Mouse (Mus musculus) embryonic facial prominence, embryonic 12.5 days (tissue): ENCODE results near the gene Sdccag8. TPM values are rescaled to one million over a fixed set of nuclear protein-coding genes. Genes with fewer than 3 reads are reported as not detected.

ENCODE experiments used
- ATAC-seq: fragments of 200-750 bp; cut with Nextera tagmentation; 2 replicates; pipeline ENCODE4 v1.8.0; 2017; ENCODE audit not compliant: insufficient number of reproducible peaks, insufficient read depth, low FRiP score, low TSS enrichment
- H3K27ac ChIP-seq: fragments of 300-500 bp; sonication (generic); 2 replicates; pipeline ENCODE4 v1.5.1; 2016; ENCODE audit warnings: mild to moderate bottlenecking
- H3K27me3 ChIP-seq: fragments of 300-500 bp; sonication (generic); 2 replicates; pipeline ENCODE4 v1.6.1; 2016; ENCODE audit warnings: mild to moderate bottlenecking, moderate library complexity
- H3K36me3 ChIP-seq: fragments of 300-500 bp; sonication (generic); 2 replicates; pipeline ENCODE4 v1.6.1; 2016; ENCODE audit warnings: mild to moderate bottlenecking
- H3K4me1 ChIP-seq: fragments of 300-500 bp; sonication (generic); 2 replicates; pipeline ENCODE4 v1.6.1; 2016
- H3K4me2 ChIP-seq: fragments of 300-500 bp; sonication (generic); replicated peaks from 2 replicates; pipeline ENCODE4 v1.6.1; 2016; ENCODE audit warnings: mild to moderate bottlenecking, moderate library complexity
- H3K4me3 ChIP-seq: fragments of 300-500 bp; sonication (generic); 2 replicates; pipeline ENCODE4 v1.5.1; 2016; ENCODE audit warnings: mild to moderate bottlenecking
- H3K9ac ChIP-seq: fragments of 300-500 bp; sonication (generic); 2 replicates; pipeline ENCODE4 v1.6.1; 2016; ENCODE audit warnings: mild to moderate bottlenecking, moderate library complexity
- H3K9me3 ChIP-seq: fragments of 300-500 bp; sonication (generic); 2 replicates; pipeline ENCODE4 v1.6.1; 2016; ENCODE audit warnings: mild to moderate bottlenecking, moderate library complexity
- WGBS: fragments of 180-500 bp; shearing (Covaris S2); methylation state at CpG from one replicate; pipeline ENCODE4 v1.1.7; 2016; 5-methylcytosine and 5-hydroxymethylcytosine counted together
- microRNA counts: library from miRNA; unstranded; fragments of <30 nt; microRNA quantifications from one replicate; lab custom pipeline; 2017
- microRNA-seq: library from miRNA; unstranded; fragments of <30 nt; microRNA quantifications from one replicate; pipeline ENCODE4, GENCODE M21; 2017
- polyA plus RNA-seq: library from polyadenylated mRNA; unstranded; fragments of >200 nt; fragmentation: Nextera tagmentation; extraction: Ambion mirVana; gene quantifications from 2 replicates; pipeline ENCODE4 v1.2.1, GENCODE M21; 2016

Sdccag8 gene
- polyA plus RNA-seq, 1 experiment from 2014 or later, result 17.0 TPM

DNA sequence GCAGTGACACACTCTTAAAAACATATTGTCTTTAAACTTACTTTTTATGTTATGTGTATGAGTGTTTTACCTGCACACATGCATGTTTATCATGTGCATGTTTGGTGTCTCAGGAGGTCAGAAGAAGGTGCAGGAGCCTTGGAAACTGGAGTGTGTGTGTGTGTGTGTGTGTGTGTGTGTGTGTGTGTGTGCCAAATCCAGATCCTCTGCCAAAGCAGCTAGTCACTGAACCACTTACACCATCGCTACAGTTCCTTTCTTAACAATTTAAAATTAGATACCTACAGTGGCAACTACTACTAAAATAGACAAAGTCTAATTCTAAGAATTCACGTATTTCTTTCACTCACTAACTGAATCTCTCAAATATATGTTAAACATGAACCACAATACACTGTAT is 234.3 kb downstream of the Sdccag8 start:
- no peak overlapping the region for H3K4me2 ChIP-seq
- no peaks in the 10 kb centered on the region for H3K36me3 ChIP-seq
- no peak for ATAC-seq
- 89% methylated on average over 2 of the region's 2 CpGs for WGBS
- H3K4me1 ChIP-seq, result no peaks in the 10 kb centered on the region
- H3K4me3 ChIP-seq, result no peak overlapping the region
- H3K9ac ChIP-seq, result no peak overlapping the region
- no peaks in the 10 kb centered on the region for H3K27me3 ChIP-seq
- no peaks in the 10 kb centered on the region for H3K9me3 ChIP-seq
- H3K27ac ChIP-seq, result no peak overlapping the region

DNA sequence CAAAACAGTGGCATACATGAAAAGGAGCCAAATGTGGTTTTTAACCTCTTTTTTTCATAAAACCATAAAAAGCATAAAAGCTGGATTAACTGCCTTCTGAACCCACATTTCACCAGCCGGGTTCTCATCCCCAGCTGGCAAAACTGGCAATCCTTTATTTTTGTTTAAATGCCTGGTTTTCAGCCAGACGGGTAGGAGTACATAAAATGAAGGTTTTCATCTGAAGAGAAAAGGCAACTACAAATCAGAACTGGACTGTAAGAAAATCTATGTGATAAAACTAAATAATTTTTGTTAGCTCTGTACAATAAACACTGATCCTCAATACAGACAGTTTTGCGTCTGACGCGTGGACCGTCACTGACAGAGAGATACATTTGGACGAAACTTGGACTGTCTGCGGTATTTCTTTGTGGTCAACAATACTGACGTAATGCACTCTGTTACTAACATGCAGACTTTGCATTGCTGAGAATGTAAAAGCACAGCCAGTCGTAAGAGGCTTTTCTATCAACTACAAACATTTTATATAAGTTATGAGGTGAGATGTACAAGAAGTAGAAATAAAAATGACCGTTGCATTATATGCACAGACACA is 237.0 kb downstream of the Sdccag8 start:
- Histone ChIP-seq H3K27ac (no peak overlapping the region), H3K9me3 (no peaks in the 10 kb centered on the region), H3K36me3 (no peaks in the 10 kb centered on the region), H3K4me1 (no peaks in the 10 kb centered on the region), H3K9ac (no peak overlapping the region), H3K27me3 (no peaks in the 10 kb centered on the region), H3K4me2 (no peak overlapping the region), H3K4me3 (no peak overlapping the region)
- ATAC-seq, result no peak
- 87% methylated on average over 11 of the region's 11 CpGs for WGBS

DNA sequence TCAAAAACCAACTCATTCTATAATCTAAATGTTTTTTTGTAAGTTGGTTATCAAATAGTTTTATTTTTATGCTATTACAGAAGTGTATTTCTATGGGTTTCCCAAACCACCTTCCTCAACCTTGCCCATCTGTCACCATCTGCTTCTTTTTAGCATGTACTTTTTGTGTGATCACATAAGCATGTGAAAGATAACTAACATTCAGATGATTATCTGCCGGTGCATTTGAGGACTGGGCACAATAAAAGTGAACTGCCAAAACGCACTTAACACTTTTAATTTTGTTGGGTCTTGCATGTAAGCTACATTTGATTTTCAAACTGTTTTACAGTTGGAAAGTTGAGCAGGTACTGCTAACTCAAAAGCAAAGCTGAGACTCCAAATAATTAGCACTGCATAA is 240.4 kb downstream of the Sdccag8 start:
- 70% methylated on average over 2 of the region's 2 CpGs for WGBS
- H3K27me3 ChIP-seq, result no peaks in the 10 kb centered on the region
- H3K4me3 ChIP-seq, result no peak overlapping the region
- 0 out of 2 replicates have a peak, but pooled peaks cover 3% of the 10 kb centered on the region for H3K36me3 ChIP-seq
- H3K27ac ChIP-seq, result no peak overlapping the region
- no peak overlapping the region for H3K9ac ChIP-seq
- no peaks in the 10 kb centered on the region for H3K9me3 ChIP-seq
- no peak for ATAC-seq
- no peak overlapping the region for H3K4me2 ChIP-seq
- H3K4me1 ChIP-seq, result no peaks in the 10 kb centered on the region

DNA sequence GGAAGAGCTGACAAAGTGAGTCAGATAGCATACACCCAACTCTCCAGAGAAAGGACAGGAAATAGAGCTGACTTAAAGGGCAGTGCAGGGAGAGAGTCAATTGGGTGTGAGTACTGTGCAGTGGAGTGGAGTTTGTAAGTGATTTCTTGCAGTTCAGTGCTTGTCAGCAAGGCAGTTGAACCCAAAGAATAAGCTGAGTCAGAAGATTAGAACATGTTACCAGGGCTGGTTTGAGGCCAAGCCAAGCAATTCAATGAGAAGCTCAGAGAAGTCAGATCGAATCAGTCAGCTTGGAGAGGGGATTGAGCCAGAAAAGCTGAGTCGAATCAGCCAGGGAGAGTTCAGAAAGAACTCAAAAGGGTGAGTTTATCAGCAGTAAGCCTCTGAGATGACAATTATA is 247.3 kb downstream of the Sdccag8 start:
- no peaks in the 10 kb centered on the region for H3K27me3 ChIP-seq
- no peak overlapping the region for H3K9ac ChIP-seq
- 84% methylated on average over 2 of the region's 2 CpGs for WGBS
- H3K27ac ChIP-seq, result no peak overlapping the region
- no peaks in the 10 kb centered on the region for H3K9me3 ChIP-seq
- H3K4me1 ChIP-seq, result no peaks in the 10 kb centered on the region
- H3K4me2 ChIP-seq, result no peak overlapping the region
- H3K4me3 ChIP-seq, result no peak overlapping the region
- ATAC-seq, result no peak
- H3K36me3 ChIP-seq, result 0 out of 2 replicates have a peak, but pooled peaks cover 3% of the 10 kb centered on the region

DNA sequence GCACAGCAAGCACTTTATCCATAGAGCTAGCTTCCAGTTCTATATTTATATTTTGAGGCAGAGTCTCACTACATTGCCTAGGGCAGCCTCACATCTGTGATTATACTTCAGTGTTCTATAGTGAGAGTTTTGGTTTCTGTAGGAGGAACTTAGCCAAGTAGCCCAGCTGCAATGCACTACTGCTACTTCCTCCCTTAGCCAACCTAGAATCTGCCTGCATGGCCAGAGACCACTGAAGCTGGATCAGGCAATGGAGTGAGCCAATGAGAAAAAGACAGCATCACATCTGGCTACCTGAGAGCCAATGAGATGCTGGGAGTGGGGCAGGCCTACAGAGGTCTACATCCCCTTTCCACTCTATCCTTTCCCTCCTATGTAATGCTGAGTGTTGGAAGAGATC is 251.3 kb downstream of the Sdccag8 start:
- H3K4me3 ChIP-seq, result no peak overlapping the region
- no peaks in the 10 kb centered on the region for H3K36me3 ChIP-seq
- H3K27me3 ChIP-seq, result no peaks in the 10 kb centered on the region
- no peak overlapping the region for H3K9ac ChIP-seq
- H3K4me1 ChIP-seq, result no peaks in the 10 kb centered on the region
- ATAC-seq, result no peak
- H3K9me3 ChIP-seq, result no peaks in the 10 kb centered on the region
- H3K27ac ChIP-seq, result no peak overlapping the region
- H3K4me2 ChIP-seq, result no peak overlapping the region

DNA sequence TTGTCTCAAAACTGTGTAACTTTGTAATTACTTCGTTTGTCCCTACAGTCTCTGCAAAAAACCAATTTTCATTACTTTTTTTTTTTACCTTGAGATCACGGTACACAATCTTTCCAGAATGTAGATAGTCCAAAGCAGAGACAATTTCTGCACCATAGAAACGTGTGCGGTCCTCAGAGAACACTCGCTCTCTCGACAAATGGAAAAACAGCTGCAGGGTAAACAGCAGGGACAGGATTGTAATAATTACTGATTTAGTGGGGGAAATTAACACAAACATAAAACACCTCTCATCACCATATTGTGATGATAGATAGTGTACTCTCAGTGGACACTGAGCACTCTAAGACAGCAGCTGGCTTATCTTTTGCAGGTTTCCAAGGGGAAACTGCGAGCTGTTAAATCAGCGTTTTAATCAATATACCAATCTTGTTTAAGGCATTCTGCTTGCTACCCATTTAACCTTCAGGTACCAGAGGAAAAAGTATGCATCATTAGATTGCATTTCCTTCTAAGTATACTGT is 252.7 kb downstream of the Sdccag8 start:
- no peak overlapping the region for H3K9ac ChIP-seq
- 81% methylated on average over 8 of the region's 8 CpGs for WGBS
- H3K27ac ChIP-seq, result no peak overlapping the region
- H3K4me3 ChIP-seq, result no peak overlapping the region
- H3K9me3 ChIP-seq, result no peaks in the 10 kb centered on the region
- no peak for ATAC-seq
- no peaks in the 10 kb centered on the region for H3K27me3 ChIP-seq
- no peaks in the 10 kb centered on the region for H3K36me3 ChIP-seq
- no peaks in the 10 kb centered on the region for H3K4me1 ChIP-seq
- H3K4me2 ChIP-seq, result no peak overlapping the region

DNA sequence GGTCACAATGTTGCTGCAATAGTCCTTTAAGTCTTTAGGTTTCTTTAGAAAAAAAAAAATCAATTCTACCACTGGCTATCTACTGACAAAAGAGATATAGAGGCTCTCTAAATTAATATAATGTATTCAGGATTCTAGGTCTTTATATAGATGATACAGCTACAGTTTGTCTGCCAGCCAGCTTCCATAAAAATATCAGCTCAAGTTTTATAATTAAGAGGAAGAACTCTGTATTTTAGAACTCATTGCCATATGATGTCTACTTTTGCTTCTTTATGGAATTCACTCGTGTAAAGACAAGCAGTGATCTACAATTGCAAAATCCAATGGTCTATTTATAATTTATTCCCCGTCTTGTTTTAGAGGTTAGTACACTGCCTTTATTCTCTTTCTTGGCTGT is 254.7 kb downstream of the Sdccag8 start:
- Histone ChIP-seq H3K4me3 (no peak overlapping the region), H3K27me3 (no peaks in the 10 kb centered on the region), H3K4me1 (no peaks in the 10 kb centered on the region), H3K36me3 (no peaks in the 10 kb centered on the region), H3K27ac (no peak overlapping the region), H3K4me2 (no peak overlapping the region), H3K9me3 (no peaks in the 10 kb centered on the region), H3K9ac (no peak overlapping the region)
- WGBS, result 91% methylated on average over 2 of the region's 2 CpGs
- ATAC-seq, result no peak

MicroRNAs encoded within 50 kb of the gene (microRNA counts, 519-probe panel; counts per million panel counts)
- microRNA mmu-miR-350 (lab: Ali Mortazavi, UCI), result 4,309 counts per million, percentile 81 among the panel's probes with 10 or more counts

Small RNAs within 50 kb of the gene (microRNA-seq; reads per million reads assigned to microRNA genes)
- gene Gm25993, result not detected
- gene Mir350, result 425 reads per million, percentile 68 among the genes with 10 or more reads in this experiment

Other genes starting within 250 kb of the Sdccag8 start
- 44.8 and 48.3 TPM in 2 replicates for gene Cep170, start 593 bp upstream of the Sdccag8 start, polyA plus RNA-seq